Mouse (Mus musculus) C2C12 (cell line): ENCODE measurements around the gene Acot3.
"Not testable (repeated sequence)": the region's sequence is repeated elsewhere in the genome, so short reads cannot be mapped to it uniquely, and the experiment has no call there.

ENCODE experiments used
- CTCF ChIP-seq: IDR thresholded peaks from one replicate; pipeline ENCODE4 v1.5.1; 2011; ENCODE audit not compliant: control insufficient read depth, insufficient read depth, insufficient read length
- USF1 ChIP-seq: IDR thresholded peaks from one replicate; pipeline ENCODE4 v1.6.1; 2011; ENCODE audit warnings: low read depth, mild to moderate bottlenecking, control low read depth, moderate library complexity

- TF ChIP-seq CTCF, USF1: not testable (repeated sequence)
These were observed 42.6 kb upstream of the Acot3 start, which contains the start of gene Acot1 for GRCm38 (mm10) chr12:84009171-84009965.
